Mouse (Mus musculus) E14TG2a.4 (cell line): ENCODE data around the gene Cygb.
A peak's percentile ranks its signal among the peaks of the same experiment; 100 is the strongest.
"Not testable (repeated sequence)": the region's sequence is repeated elsewhere in the genome, so short reads cannot be mapped to it uniquely, and the experiment has no call there.

Experiments used
- H3K27me3 ChIP-seq: 2 replicates; pipeline ENCODE4 v1.6.1; 2014; ENCODE audit warnings: low read length, control low read depth; ENCODE audit not compliant: insufficient read depth
- H3K36me3 ChIP-seq: 2 replicates; pipeline ENCODE4 v1.6.1; 2014; ENCODE audit warnings: low read length, control low read depth; ENCODE audit not compliant: insufficient read depth
- H3K4me1 ChIP-seq: replicated peaks from 2 replicates; pipeline ENCODE4 v1.6.1; 2014; ENCODE audit warnings: low read depth, low read length, control low read depth
- H3K4me3 ChIP-seq: replicated peaks from 2 replicates; pipeline ENCODE4 v1.5.1; 2014; ENCODE audit warnings: mild to moderate bottlenecking, low read length
- H3K9me3 ChIP-seq: 2 replicates; pipeline ENCODE4 v1.6.1; 2014; ENCODE audit warnings: low read length, control low read depth
- CTCF ChIP-seq: conservative IDR thresholded peaks from 2 replicates; pipeline ENCODE4 v1.5.1; 2014; ENCODE audit warnings: low read length
- NANOG ChIP-seq: IDR thresholded peaks from 2 replicates; pipeline ENCODE4 v1.6.1; 2014; ENCODE audit warnings: borderline replicate concordance, low read length, mixed read lengths
- POU5F1 ChIP-seq: IDR thresholded peaks from 2 replicates; pipeline ENCODE4 v1.6.1; 2014; ENCODE audit warnings: low read length, borderline replicate concordance

Gene Cygb

DNA sequence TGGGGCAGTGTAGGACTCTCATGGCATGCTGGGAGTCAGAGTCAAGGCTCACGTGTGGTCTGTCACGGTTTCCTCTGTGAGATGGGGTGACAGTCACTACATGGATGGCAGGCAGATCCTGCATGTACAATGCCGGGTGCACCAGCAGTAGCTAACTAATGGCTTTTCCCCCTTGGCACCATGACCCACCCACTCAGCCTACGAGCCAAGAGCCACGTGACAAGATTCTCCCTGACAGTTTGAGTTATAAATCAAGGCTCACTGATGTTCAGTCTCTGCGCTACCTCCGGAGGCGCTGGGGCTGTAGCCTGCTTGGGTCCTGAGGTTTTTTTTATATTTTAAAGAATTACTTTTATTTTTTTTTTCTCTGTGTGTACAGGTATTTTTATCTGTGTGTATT, 34.6 kb downstream of the Cygb start:
- TF ChIP-seq CTCF = no peak
- no peak for TF ChIP-seq POU5F1
- TF ChIP-seq NANOG = no peak
- Histone ChIP-seq H3K36me3 (peaks cover 15% of the 10 kb centered on the region), H3K9me3 (no peaks in the 10 kb centered on the region), H3K4me3 (peak overlapping the region; percentile 47), H3K27me3 (peaks cover 13% of the 10 kb centered on the region), H3K4me1 (peaks cover 94% of the 10 kb centered on the region)

DNA sequence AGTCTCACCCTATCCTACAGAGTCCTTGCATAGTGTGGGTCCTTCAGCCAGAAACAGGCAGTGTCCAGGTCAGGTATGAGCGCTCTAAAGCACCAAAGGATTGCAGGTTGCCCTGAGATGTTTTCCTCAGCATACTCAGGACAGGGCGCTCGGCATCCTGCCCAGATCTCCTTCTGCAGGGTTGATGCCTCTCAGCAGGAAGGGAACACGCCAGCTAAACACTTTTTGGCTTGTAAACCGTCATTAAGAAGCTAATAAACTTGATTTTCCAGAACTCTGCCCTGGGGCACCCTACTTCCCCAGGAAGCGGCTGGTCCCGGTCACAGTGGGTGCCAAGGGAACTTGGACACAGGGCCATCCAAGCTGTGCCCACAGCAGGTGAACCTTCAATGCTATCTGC, 35.0 kb downstream of the Cygb start:
- no peak overlapping the region for H3K4me3 ChIP-seq
- H3K27me3 ChIP-seq = peaks cover 13% of the 10 kb centered on the region
- no peaks in the 10 kb centered on the region for H3K9me3 ChIP-seq
- peaks cover 15% of the 10 kb centered on the region for H3K36me3 ChIP-seq
- no peak for TF ChIP-seq POU5F1
- H3K4me1 ChIP-seq = peaks cover 95% of the 10 kb centered on the region

DNA sequence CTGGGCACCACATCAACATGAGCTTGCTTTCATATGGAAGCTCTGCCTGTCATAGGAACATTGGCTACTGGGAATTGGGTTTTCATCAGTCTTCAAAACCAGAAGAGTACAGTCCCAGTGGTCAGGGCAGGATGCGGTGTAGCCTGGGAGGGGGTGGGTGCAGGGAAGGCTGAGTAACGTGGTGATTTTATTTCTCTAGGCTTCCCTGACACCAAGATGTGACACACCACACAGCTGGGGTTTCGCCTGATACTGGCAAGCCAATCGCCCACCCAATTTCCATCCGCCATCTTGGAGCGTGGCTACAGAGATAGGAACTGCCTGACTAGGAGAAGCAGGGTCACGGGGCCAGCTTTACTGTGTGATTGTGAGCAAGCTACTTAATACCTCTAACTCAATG, 35.4 kb downstream of the Cygb start:
- H3K27me3 ChIP-seq = peaks cover 13% of the 10 kb centered on the region

DNA sequence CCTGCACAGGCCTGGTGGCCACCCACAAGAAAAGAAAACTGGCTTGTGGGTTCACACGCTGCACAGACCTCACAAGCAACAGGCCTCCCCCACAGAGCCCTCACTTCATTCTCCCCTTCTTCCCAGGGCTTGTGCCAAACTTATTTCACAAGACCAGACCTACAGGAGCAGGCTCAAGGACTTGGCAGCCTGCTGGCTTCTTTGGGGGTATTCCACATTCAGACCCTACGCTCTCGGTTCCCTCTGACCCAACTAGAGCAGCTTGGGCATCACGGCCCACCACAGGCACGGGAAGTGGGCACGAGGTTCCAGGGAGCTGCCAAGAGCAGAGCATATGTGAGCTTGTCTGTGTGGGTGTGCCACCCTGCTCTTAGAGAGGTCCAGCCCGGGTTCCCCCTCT, 36.5 kb downstream of the Cygb start:
- Histone ChIP-seq H3K27me3 (peaks cover 3% of the 10 kb centered on the region; the same call in 1 of the 2 replicates), H3K4me3 (0 out of 2 replicates have a peak overlapping the region, but pooled peaks have one; percentile 7), H3K36me3 (peaks cover 23% of the 10 kb centered on the region), H3K4me1 (peaks cover 98% of the 10 kb centered on the region), H3K9me3 (no peaks in the 10 kb centered on the region)
- TF ChIP-seq NANOG (no peak), POU5F1 (no peak), CTCF (no peak)

More for the DNA sequence above, 35.4 kb downstream of the Cygb start:
- Histone ChIP-seq H3K36me3 (peaks cover 15% of the 10 kb centered on the region), H3K4me3 (no peak overlapping the region), H3K4me1 (peaks cover 98% of the 10 kb centered on the region), H3K9me3 (no peaks in the 10 kb centered on the region)
- no peak for TF ChIP-seq POU5F1
- no peak for TF ChIP-seq NANOG
- no peak for TF ChIP-seq CTCF

DNA sequence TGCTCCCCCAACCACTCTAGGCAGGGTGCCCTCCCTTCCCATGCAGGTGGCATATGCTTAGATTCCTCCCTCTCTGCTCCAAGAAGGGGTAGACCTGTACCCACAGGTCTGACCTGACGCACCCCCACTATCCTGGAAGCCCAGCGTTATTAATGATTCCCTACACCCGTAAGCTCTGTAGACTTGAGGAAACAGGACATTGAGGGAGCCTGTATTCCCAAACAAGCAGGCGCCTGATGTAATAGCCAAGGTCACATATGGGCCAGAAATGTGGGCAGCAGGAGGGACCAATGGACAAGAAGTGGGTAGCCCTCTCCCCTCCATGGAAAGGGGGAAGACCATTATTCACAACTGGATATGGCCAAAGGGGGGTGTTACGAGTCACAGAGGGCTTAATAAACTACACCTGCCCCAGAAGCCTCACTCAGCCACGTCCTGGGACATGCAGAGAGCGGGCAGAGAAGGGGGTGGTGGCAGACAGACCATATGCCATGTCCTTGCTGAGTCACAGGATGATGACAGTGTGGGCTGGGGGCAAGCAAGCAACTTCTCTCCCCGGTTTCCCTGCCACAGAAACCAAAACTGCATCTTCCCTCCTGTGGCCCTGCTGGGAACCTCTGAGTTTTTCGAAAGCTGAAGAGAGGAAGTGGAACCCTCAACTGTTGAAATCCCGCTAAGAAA, 37.5 kb downstream of the Cygb start:
- Histone ChIP-seq H3K36me3 (peaks cover 23% of the 10 kb centered on the region), H3K4me1 (peaks cover 97% of the 10 kb centered on the region), H3K9me3 (no peaks in the 10 kb centered on the region), H3K4me3 (peak overlapping the region; percentile 11; the same call in 1 of the 2 replicates), H3K27me3 (no peaks in the 10 kb centered on the region)
- no peak for TF ChIP-seq CTCF
- TF ChIP-seq POU5F1 = no peak
- no peak for TF ChIP-seq NANOG

DNA sequence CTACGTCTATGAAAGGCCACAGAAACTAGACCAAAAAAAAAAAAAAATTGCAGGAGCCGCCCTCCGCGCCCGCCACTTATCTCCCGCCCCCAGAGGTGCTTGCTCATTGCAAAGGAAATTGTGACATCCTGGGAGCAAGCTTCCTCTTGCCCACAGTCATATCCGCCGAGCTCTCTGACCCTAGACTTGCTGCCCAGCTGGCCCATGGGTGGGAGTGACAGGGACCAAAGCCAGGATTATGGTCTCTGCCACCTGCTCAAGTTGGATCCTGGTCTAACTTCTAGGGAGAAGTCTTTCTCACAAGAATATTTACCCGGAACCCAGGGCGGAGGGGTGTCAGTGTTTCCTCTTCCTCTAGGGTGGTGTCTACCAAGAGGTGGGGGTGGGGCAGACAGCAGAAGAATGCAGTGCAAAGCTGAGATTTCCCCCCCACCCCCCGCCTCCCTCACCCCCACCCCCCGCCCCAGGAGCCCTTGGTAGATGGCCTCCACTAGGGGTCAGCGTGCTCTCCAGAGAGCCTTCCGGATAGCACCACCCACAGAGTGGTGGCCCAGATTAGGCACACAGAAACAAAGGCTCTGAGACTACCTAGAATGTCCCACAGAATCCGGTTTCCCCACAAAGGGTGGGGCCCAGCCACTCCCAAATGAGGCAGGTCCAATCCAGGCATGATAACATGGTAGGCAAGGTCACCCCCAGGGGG, 38.2 kb downstream of the Cygb start:
- peak overlapping the region; percentile 61 for H3K4me3 ChIP-seq

DNA sequence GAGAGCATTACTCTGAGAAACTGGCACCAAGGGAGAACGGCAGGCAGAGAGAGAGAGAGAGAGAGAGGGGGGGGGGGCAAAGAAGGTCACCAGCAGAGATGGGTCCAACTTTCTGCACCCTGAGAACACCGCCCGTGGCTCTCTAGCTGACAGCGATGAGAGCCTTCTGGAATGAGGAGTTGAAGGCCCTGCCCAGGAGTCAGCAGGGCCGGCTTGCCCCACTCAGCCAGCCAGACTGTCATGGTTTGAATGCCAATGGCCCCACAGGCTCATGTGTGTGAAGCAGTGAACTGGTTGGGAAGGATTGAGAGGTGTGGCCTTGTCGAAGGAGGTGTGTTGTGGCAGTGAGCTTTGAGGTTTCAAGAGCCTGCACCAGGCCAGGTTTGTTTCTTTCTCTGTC, 40.9 kb downstream of the Cygb start:
- TF ChIP-seq CTCF (no peak), NANOG (no peak), POU5F1 (no peak)
- Histone ChIP-seq H3K4me1 (peaks cover 94% of the 10 kb centered on the region), H3K36me3 (peaks cover 29% of the 10 kb centered on the region), H3K27me3 (no peaks in the 10 kb centered on the region), H3K9me3 (no peaks in the 10 kb centered on the region), H3K4me3 (no peak overlapping the region)

More for the DNA sequence above, 38.2 kb downstream of the Cygb start:
- TF ChIP-seq CTCF = no peak; the same call in 1 of the 2 replicates
- TF ChIP-seq NANOG = no peak
- no peak for TF ChIP-seq POU5F1
- H3K36me3 ChIP-seq = peaks cover 16% of the 10 kb centered on the region
- H3K9me3 ChIP-seq = no peaks in the 10 kb centered on the region
- H3K4me1 ChIP-seq = peaks cover 96% of the 10 kb centered on the region
- H3K27me3 ChIP-seq = no peaks in the 10 kb centered on the region

DNA sequence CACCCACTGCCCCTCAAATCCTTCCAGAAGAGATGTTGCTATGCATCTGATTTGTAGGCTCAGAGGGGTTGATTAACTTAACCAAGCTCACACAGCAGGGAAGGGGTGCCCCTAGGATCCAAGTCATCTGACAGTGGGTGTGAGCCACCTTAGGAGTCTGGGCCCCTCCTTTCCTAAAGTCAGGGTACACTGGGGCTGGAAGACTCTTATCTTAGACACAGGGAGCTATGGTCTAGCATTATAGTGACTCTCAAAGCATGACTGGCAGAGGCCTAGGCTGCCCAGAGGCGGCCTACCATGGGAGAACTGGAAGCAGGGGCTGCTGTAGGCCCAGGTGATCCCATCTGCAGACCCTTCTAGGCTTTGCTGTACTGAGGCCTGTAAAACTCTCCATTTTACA, 41.6 kb downstream of the Cygb start:
- no peak overlapping the region for H3K4me3 ChIP-seq
- H3K4me1 ChIP-seq = peaks cover 94% of the 10 kb centered on the region
- no peaks in the 10 kb centered on the region for H3K27me3 ChIP-seq
- peaks cover 36% of the 10 kb centered on the region for H3K36me3 ChIP-seq
- no peaks in the 10 kb centered on the region for H3K9me3 ChIP-seq
- TF ChIP-seq CTCF (no peak), NANOG (no peak), POU5F1 (no peak)

DNA sequence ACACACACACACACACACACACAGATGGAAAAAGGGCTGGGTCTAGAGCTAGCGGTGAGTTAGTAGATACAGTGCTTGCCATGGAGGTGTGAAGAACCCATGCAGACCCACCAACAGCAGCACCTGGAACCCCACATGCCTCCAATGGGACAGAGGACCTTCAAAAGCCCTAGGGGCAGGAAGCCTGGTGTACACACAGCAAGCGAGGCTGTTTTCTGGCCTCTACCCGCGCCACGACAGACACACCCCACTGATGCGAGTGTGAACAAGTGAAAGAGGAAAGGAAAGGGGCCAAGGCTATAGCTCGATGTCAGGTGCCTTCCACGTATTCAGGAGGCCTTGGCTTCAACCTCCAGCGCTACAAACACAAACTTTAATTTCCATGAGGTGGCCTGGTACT, 42.2 kb downstream of the Cygb start:
- no peak for TF ChIP-seq CTCF
- no peak for TF ChIP-seq POU5F1
- no peak for TF ChIP-seq NANOG
- no peak overlapping the region for H3K4me3 ChIP-seq
- peaks cover 40% of the 10 kb centered on the region for H3K36me3 ChIP-seq
- H3K9me3 ChIP-seq = no peaks in the 10 kb centered on the region
- peaks cover 93% of the 10 kb centered on the region for H3K4me1 ChIP-seq
- H3K27me3 ChIP-seq = no peaks in the 10 kb centered on the region

DNA sequence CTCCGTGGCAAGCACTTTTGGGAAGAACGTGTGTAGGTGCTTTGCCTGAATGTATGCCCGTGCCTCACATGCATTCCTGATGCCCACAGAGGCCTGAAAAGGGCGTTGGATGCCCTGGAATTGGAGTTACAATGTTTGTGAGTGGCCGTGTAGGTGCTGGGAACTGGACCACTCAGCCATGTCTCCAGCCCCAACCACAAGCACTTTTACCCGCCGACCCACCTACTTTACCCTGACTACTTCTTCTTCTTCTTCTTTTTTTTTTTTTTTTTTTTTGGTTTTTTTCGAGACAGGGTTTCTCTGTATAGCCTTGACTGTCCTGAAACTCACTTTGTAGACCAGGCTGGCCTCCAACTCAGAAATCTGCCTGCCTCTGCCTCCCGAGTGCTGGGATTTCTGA, 42.9 kb downstream of the Cygb start:
- not testable (repeated sequence) for H3K4me3 ChIP-seq, H3K9me3 ChIP-seq, H3K27me3 ChIP-seq
- peaks cover 47% of the 10 kb centered on the region for H3K36me3 ChIP-seq
- H3K4me1 ChIP-seq = peaks cover 93% of the 10 kb centered on the region
